Mouse (Mus musculus) heart, embryonic 11.5 days (tissue): ENCODE data around the gene D130043K22Rik. TPM values are rescaled to one million over a fixed set of nuclear protein-coding genes. Genes with fewer than 3 reads are reported as not detected.

Experiments
- polyA plus RNA-seq: library from polyadenylated mRNA; unstranded; fragments of >200 nt; fragmentation: Nextera tagmentation; extraction: Ambion mirVana; gene quantifications from 2 replicates; pipeline ENCODE4 v1.2.1, GENCODE M21; 2014

D130043K22Rik gene
- polyA plus RNA-seq, 1 experiment from 2014 or later = not detected

Other genes starting within 250 kb of the D130043K22Rik start
- not detected in 2 replicates for gene Armh2, start 103.9 kb upstream of the D130043K22Rik start, polyA plus RNA-seq
- 116 and 127 TPM in 2 replicates for gene Gmnn, start 83.2 kb upstream of the D130043K22Rik start, polyA plus RNA-seq
- 11.1 and 19.2 TPM in 2 replicates for gene BC005537, start 43.5 kb upstream of the D130043K22Rik start, polyA plus RNA-seq
- gene Acot13, start 13.6 kb upstream of the D130043K22Rik start, polyA plus RNA-seq = 196 and 201 TPM in 2 replicates
- gene Tdp2, start 13.5 kb upstream of the D130043K22Rik start, polyA plus RNA-seq = 40.8 and 44.9 TPM in 2 replicates
- gene Aldh5a1, start 92.5 kb downstream of the D130043K22Rik start, polyA plus RNA-seq = 7.9 and 8.1 TPM in 2 replicates
- 0.11 and 0.42 TPM in 2 replicates for gene Gpld1, start 98.0 kb downstream of the D130043K22Rik start, polyA plus RNA-seq
- gene Mrs2, start 175.2 kb downstream of the D130043K22Rik start, polyA plus RNA-seq = 20.1 and 21.1 TPM in 2 replicates
- gene Dcdc2a, start 210.9 kb downstream of the D130043K22Rik start, polyA plus RNA-seq = 0.69 and 1.2 TPM in 2 replicates